Mouse (Mus musculus) heart, embryonic 10.5 days (tissue): ENCODE measurements at regions not wholly inside any gene's neighbourhood (a gene's known extent, or its start where the extent isn't known, plus 50 kb on each side); places are given as distances from the start of the nearest gene placed in this dataset.
"Not testable (repeated sequence)": the region's sequence is repeated elsewhere in the genome, so short reads cannot be mapped to it uniquely, and the experiment has no call there.

Experiments
- DNase-seq: peaks from one replicate; pipeline ENCODE4 v3.0.0-alpha.2; 2017; ENCODE audit warnings: low spot score
- H3K27ac ChIP-seq: fragments of 300-500 bp; sonication (generic); 2 replicates; pipeline ENCODE4 v1.5.1; 2016; ENCODE audit warnings: mild to moderate bottlenecking
- H3K27me3 ChIP-seq: fragments of 300-500 bp; sonication (generic); 2 replicates; pipeline ENCODE4 v1.6.1; 2016; ENCODE audit warnings: mild to moderate bottlenecking; ENCODE audit not compliant: poor library complexity, insufficient read depth, severe bottlenecking
- H3K36me3 ChIP-seq: fragments of 300-500 bp; sonication (generic); 2 replicates; pipeline ENCODE4 v1.6.1; 2016; ENCODE audit warnings: mild to moderate bottlenecking, moderate library complexity
- H3K4me1 ChIP-seq: fragments of 300-500 bp; sonication (generic); 2 replicates; pipeline ENCODE4 v1.6.1; 2016; ENCODE audit warnings: mild to moderate bottlenecking
- H3K4me3 ChIP-seq: fragments of 300-500 bp; sonication (generic); 2 replicates; pipeline ENCODE4 v1.5.1; 2016; ENCODE audit warnings: mild to moderate bottlenecking, moderate library complexity
- H3K9me3 ChIP-seq: fragments of 300-500 bp; sonication (generic); 2 replicates; pipeline ENCODE4 v1.6.1; 2016; ENCODE audit warnings: mild to moderate bottlenecking, moderate library complexity
- WGBS: fragments of 180-500 bp; shearing (Covaris S2); methylation state at CpG from one replicate; pipeline ENCODE4 v1.1.7; 2016; 5-methylcytosine and 5-hydroxymethylcytosine counted together

DNA sequence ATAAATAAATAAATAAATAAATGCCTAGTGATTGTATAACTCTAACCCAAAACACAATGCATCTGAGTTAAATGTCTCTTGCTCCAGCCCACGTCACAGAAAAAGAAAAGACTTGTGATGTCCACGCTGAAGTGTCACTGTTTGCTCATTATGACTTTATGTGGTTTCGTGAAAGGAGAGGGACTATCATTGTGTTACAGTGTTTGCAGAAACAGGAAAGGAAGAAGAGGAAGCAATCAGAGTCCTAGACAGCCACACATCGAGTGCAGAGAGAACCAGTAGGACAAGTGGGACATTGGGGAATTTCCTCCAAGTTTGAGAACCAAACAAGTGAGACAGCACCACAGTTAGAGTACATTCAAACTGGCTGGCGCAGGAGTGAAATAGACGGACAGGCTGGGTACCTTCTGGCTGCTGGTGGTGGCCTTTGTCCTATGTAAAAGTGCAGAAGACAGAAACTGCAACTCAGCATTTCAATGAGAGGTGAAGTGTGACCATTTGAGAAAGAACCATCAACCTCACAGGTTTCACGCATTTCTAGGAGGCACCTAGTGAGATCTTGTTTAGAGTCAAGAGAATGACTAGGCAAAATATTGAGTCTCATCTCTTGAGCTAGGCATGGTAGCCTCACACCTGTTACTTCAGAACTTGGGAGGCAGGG is 59.6 kb downstream of the Fasl start:
- H3K27me3 ChIP-seq: no peaks in the 10 kb centered on the region
- no peak overlapping the region for H3K27ac ChIP-seq
- DNase-seq: no peak
- no peak overlapping the region for H3K4me3 ChIP-seq
- H3K4me1 ChIP-seq: no peaks in the 10 kb centered on the region
- H3K9me3 ChIP-seq: no peaks in the 10 kb centered on the region
- H3K36me3 ChIP-seq: no peaks in the 10 kb centered on the region
- WGBS: 76% methylated on average over 7 of the region's 7 CpGs

DNA sequence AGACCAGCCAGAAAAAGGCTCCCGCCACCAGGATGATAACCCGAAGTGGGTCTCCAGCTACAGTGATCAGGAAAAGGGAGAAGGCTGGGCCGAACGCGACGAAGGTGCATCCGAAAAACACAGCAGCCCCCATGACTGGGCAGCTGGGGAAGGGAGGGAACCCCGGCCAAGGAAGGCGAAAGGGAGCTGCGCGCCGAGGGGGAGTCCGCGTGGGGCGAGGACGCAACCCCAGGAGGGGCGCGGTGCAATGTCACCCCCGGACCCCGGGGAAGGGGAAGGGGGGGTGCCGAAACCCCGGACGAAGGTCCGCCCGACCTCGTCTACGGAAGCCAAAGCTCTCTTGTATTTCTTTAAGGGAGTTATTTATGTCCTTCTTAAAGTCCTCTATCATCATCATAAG is 60.9 kb downstream of the Fasl start:
- DNase-seq, H3K4me3 ChIP-seq, H3K4me1 ChIP-seq, H3K36me3 ChIP-seq, H3K9me3 ChIP-seq, H3K27ac ChIP-seq, H3K27me3 ChIP-seq: not testable (repeated sequence)
- 78% methylated on average over 14 of the region's 27 CpGs for WGBS

DNA sequence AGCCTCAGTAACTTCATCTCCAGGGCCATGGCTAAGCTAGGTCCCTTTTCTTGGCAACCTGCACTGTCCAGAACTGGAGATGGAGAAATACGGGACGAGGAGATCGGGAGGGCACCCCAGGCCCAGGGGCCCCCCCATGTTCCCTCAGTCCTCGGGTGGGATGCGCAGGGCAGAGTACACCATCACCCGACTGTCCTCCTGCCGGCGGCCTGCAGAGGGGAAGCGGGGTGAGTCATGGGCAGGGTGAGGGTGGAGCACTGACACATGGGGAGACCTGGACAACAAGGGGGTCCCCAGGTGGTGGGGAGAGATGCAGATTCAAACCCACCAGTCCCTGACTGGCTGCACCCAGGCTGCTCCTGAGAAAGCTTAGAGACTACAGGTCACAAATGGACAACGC is 62.2 kb downstream of the Fasl start:
- 80% methylated on average over 1 of the region's 10 CpGs for WGBS
- H3K4me1 ChIP-seq: not testable (repeated sequence)

DNA sequence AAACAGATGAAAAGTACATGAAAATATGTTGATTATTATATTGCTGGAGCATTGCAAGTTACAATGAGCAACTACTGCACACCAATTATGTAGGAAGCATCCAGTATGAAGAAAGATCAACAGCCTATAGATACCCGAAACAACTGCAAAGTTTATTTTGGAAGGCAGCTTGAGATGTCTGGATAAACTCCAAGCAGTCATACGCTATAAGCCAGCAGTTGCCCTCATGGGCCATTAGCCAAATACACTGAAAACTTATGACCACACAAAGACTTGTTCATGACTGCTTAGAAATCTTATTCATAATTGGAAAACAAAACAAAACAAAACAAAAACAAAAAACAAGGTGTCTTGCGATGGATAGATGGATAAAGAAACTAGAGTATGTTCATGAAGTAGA is 68.4 kb downstream of the Fasl start:
- H3K36me3 ChIP-seq: no peaks in the 10 kb centered on the region
- DNase-seq: no peak
- H3K4me3 ChIP-seq: no peak overlapping the region
- H3K27ac ChIP-seq: no peak overlapping the region
- H3K27me3 ChIP-seq: no peaks in the 10 kb centered on the region
- no peaks in the 10 kb centered on the region for H3K9me3 ChIP-seq
- H3K4me1 ChIP-seq: peaks cover 14% of the 10 kb centered on the region
- 77% methylated on average over 3 of the region's 3 CpGs for WGBS

More for the DNA sequence above, 62.2 kb downstream of the Fasl start:
- not testable (repeated sequence) for DNase-seq, H3K36me3 ChIP-seq, H3K27me3 ChIP-seq, H3K4me3 ChIP-seq, H3K9me3 ChIP-seq, H3K27ac ChIP-seq

DNA sequence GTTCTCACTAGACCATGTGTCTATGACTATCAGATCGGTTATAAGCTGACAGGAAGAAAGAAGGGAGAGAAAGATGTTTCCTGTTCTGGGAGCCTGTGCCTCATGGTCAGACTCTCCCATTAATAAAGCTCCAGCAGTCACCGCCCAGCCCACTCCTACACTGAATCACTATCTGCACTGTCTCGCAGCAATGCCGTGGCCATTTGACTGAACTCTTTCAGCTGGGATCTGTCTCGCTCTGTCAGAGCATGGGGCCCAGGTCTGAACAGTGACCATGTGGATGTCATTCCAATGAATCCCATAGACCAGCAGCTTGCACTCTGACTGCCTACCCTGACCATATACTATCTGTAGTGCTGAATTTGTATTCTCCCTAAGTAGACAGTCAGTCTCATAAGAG is 70.0 kb downstream of the Fasl start:
- H3K4me3 ChIP-seq: no peak overlapping the region
- peak overlapping the region; percentile 62 for H3K27ac ChIP-seq
- H3K36me3 ChIP-seq: no peaks in the 10 kb centered on the region
- no peaks in the 10 kb centered on the region for H3K27me3 ChIP-seq
- H3K4me1 ChIP-seq: peaks cover 18% of the 10 kb centered on the region
- 25% methylated on average over 5 of the region's 5 CpGs for WGBS
- no peaks in the 10 kb centered on the region for H3K9me3 ChIP-seq
- peak; percentile 85 for DNase-seq

DNA sequence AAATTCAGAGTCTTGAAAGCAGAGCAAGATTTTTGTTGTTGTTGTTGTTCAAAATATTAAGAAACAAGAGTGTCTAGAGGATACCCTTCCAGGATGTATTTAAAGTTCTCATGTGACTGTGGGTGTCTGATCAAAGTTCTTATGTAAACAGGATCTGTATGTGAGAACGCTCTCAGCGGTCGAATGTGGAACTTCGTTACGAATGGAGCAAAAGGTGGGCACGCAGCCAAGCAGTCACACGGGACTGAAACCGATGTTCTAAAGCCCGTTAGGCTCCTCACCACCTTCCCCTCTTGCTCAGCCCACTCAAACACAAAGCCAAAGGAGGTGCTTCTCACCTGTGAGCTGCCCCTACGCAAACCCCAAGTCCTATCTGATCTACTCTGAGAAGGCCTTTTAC is 75.4 kb downstream of the Fasl start:
- H3K9me3 ChIP-seq: no peaks in the 10 kb centered on the region
- no peaks in the 10 kb centered on the region for H3K36me3 ChIP-seq
- DNase-seq: no peak
- WGBS: 53% methylated on average over 10 of the region's 10 CpGs
- no peak overlapping the region for H3K4me3 ChIP-seq
- peak overlapping the region; percentile 74; the same call in 1 of the 2 replicates for H3K27ac ChIP-seq
- no peaks in the 10 kb centered on the region for H3K27me3 ChIP-seq
- peaks cover 24% of the 10 kb centered on the region for H3K4me1 ChIP-seq

DNA sequence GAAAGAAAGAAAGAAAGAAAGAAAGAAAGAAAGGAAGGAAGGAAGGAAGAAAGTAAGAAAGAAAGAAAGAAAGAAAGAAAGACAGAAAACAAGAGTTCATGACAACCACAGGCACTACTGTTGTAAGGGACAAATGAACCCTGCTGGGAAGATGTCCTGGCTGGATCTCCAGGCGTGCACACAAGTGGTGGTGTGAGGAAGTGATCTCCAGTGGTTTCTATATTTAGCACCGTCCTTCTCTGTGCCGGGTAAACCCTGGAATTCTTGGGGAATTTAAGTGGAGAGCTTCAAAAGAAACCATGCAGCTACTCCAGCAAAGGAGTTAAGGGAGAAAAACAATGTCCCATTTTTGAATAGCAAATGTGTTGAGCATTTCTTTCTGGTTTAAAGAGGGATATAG is 76.0 kb downstream of the Fasl start:
- DNase-seq: no peak
- Histone ChIP-seq H3K27me3 (no peaks in the 10 kb centered on the region), H3K36me3 (no peaks in the 10 kb centered on the region), H3K9me3 (no peaks in the 10 kb centered on the region), H3K4me3 (no peak overlapping the region), H3K4me1 (peaks cover 17% of the 10 kb centered on the region), H3K27ac (peak overlapping the region; percentile 74; the same call in 1 of the 2 replicates)
- 9% methylated on average over 3 of the region's 3 CpGs for WGBS

DNA sequence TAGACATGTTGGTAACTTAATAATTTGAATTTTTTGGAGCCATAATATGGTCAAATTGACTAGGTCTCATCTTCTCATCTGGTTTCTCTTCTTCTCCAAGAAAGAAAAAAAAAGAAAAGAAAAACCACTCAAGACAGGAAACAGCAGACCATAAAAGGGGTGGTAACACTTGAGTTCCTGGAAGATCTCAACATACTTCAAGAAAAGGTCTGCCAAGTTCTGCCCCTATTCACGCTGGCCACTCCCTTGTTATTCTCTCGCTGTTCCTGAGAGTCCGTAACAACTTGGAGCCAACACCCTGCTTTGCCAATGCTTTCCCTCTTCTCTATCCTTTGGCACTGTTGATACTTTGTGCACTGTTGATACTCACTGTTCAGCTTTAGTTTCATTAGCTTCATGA is 81.2 kb downstream of the Fasl start:
- Histone ChIP-seq H3K27me3 (no peaks in the 10 kb centered on the region), H3K4me1 (0 out of 2 replicates have a peak, but pooled peaks cover 2% of the 10 kb centered on the region), H3K4me3 (no peak overlapping the region), H3K9me3 (no peaks in the 10 kb centered on the region), H3K27ac (no peak overlapping the region), H3K36me3 (no peaks in the 10 kb centered on the region)
- WGBS: 80% methylated on average over 3 of the region's 3 CpGs
- no peak for DNase-seq

DNA sequence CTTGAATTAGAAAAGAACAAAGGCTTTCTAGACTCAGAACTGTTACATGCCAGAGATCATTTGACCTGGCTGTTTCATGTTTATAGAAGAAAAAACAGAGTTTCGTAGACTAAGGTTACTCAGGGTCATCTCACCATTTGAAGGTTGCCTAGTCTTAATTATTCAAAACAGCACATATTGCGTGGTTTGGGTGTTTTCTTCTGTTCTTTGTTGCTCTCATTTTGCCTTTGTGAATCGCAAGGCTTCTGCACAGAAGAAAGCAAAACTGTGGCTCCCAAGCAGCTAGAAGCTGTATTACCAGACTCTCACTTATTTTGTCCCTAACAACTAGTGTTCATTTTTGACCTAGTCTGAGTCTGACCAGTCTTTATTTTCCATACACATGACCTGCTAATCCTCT is 83.3 kb downstream of the Fasl start:
- Histone ChIP-seq H3K4me1 (no peaks in the 10 kb centered on the region), H3K9me3 (no peaks in the 10 kb centered on the region), H3K27ac (no peak overlapping the region), H3K27me3 (no peaks in the 10 kb centered on the region), H3K4me3 (no peak overlapping the region), H3K36me3 (no peaks in the 10 kb centered on the region)
- no peak for DNase-seq
- WGBS: 77% methylated on average over 3 of the region's 3 CpGs

DNA sequence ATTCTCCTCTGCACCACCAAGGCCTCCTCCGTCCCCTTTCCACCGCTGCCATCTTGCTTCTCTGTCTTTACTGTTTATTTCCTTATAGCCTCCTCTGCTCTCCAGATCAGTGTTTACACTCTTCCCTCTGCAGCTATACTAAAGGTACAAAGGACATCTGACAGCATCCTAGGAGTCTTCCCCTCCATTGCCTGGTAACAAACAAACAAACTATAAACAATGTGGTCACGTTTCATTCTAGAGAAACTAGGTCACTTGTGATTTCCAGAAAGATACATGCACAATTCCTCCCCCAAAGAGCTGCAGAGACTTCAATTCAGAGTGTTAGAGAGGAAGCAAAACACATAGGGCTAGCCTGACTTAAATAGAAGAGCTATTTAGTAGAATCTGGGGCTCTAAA is 83.8 kb downstream of the Fasl start:
- DNase-seq: no peak
- H3K9me3 ChIP-seq: no peaks in the 10 kb centered on the region
- H3K36me3 ChIP-seq: no peaks in the 10 kb centered on the region
- H3K27me3 ChIP-seq: no peaks in the 10 kb centered on the region
- H3K27ac ChIP-seq: no peak overlapping the region
- H3K4me1 ChIP-seq: no peaks in the 10 kb centered on the region
- WGBS: 72% methylated on average over 3 of the region's 3 CpGs
- H3K4me3 ChIP-seq: no peak overlapping the region

DNA sequence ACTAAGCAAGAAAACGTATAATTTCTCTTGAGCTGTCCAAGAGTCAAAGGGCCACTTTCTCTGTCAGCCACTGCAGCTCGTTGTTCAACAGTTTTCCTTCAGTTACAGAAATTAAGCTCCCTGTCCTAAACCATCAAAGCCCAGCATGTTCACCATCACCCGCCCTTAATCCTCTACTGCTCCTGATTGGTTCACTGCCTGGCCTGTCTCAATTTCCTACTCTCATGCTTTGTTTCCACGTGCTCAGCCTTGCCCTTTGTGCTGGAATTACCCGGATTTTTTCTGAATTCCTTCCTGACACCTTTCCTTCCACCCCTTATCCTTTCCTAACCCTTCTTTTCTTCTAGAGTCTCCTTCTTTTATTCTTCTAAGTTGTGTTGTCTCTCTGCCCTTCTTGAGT is 92.4 kb downstream of the Fasl start:
- no peak for DNase-seq
- H3K4me3 ChIP-seq: no peak overlapping the region
- H3K36me3 ChIP-seq: no peaks in the 10 kb centered on the region
- H3K27me3 ChIP-seq: no peaks in the 10 kb centered on the region
- H3K27ac ChIP-seq: no peak overlapping the region
- H3K4me1 ChIP-seq: no peaks in the 10 kb centered on the region
- H3K9me3 ChIP-seq: no peaks in the 10 kb centered on the region
- WGBS: 59% methylated on average over 5 of the region's 5 CpGs

DNA sequence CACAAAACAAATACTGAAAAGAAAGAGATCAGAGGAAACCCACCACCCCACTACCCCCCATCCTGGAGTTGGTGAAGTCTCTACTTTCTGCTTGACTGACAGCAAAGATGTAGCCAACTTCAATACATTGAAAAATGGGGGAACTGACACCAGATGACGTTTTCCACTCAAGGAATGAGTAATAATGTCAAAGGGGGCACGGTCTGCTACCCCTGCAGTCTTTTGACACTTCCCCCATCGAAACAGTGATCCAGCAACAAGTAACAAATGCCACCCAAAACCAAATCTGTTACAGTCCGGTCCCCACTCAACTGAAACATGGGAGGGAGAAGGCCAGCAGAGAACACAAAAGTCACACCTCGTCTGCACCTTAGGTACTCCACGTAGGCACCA is 94.5 kb downstream of the Fasl start:
- no peaks in the 10 kb centered on the region for H3K27me3 ChIP-seq
- no peak overlapping the region for H3K4me3 ChIP-seq
- H3K4me1 ChIP-seq: no peaks in the 10 kb centered on the region
- DNase-seq: no peak
- 76% methylated on average over 6 of the region's 6 CpGs for WGBS
- no peaks in the 10 kb centered on the region for H3K9me3 ChIP-seq
- no peak overlapping the region for H3K27ac ChIP-seq
- no peaks in the 10 kb centered on the region for H3K36me3 ChIP-seq

DNA sequence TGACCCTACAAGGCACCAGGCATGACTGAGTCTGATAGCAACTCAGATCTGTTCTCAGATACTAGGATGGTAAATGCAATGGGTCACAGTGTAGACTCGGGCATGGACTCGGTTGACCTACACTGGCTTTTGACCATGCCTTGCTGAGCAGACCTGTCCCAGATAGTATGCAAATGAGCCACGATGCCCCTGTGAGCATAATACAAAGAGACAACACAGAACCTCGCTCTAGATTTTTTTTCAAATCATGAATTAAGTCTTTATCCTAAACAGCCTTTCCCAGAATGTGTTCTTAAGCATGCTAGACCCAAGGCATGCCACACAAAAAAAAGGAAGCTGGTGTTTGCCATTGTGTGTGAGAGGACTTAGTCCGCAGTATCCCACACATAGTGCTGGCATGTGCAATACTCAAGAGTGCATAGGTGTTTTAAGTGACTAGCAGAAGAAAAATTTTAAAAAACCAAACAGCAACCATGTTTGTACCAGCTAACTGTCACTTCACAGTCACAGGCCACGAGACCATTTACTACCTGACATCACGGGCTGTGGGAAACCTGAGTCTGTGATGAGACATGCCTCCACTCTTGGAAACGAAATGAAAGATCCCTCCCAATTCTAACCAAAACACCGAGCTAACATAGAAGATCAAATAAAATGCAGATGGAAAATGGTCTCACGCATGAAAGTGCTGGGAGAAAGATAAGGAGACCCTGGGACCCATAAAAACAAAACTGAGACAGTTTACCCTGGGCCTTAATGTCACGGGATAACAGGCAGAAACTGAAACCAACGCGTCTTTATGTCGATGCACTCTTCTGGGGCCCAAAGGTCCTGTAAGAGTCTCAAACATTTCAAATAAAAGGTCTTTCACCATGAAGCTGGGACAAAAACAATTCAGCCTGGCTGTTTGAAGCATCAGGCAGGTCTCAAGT is 95.2 kb downstream of the Fasl start:
- Histone ChIP-seq H3K9me3 (no peaks in the 10 kb centered on the region), H3K4me1 (no peaks in the 10 kb centered on the region), H3K27ac (no peak overlapping the region), H3K27me3 (no peaks in the 10 kb centered on the region), H3K36me3 (no peaks in the 10 kb centered on the region), H3K4me3 (no peak overlapping the region)
- WGBS: 82% methylated on average over 14 of the region's 14 CpGs
- DNase-seq: no peak
